Mouse (Mus musculus): Measurements from ENCODE around the gene Matn1.

GRCm38 (mm10) chr4:130984416-130985182, 40.4 kb downstream of the Matn1 start:
- TF ChIP-seq CTCF (IDR thresholded peaks at IDR 0.05; ENCODE audit: low read depth) = no peak
- no peak for TF ChIP-seq EP300 (IDR thresholded peaks at IDR 0.05; ENCODE audit: low read depth)

Measured in heart, postnatal 0 days (tissue).